Mouse (Mus musculus) layer of hippocampus, adult 11-12 months (tissue): ENCODE results near the gene Pitpnm3.
A peak's percentile ranks its signal among the peaks of the same experiment; 100 is the strongest.

Experiments
- DNase-seq: peaks from one replicate; pipeline ENCODE4 v3.0.0; 2022; ENCODE audit warnings: low spot score

Pitpnm3 gene

DNA sequence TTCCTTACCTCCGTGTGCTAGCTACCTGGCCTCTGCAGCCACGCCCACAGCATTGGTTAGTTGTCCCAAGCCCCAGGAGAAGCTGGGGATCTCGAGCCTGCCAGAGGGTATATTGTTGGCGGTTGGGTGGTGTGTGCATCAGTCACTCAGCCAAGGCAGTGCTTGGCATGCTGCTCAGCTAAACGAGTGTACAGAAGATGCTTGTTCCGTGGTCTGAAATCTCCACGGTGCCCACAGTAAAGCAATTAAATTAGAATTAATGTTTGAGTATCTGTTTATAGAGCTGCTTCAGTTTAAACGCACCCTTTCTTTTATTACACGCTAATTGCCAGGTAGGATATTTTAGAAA, 118.4 kb downstream of the Pitpnm3 start:
- DNase-seq = no peak

DNA sequence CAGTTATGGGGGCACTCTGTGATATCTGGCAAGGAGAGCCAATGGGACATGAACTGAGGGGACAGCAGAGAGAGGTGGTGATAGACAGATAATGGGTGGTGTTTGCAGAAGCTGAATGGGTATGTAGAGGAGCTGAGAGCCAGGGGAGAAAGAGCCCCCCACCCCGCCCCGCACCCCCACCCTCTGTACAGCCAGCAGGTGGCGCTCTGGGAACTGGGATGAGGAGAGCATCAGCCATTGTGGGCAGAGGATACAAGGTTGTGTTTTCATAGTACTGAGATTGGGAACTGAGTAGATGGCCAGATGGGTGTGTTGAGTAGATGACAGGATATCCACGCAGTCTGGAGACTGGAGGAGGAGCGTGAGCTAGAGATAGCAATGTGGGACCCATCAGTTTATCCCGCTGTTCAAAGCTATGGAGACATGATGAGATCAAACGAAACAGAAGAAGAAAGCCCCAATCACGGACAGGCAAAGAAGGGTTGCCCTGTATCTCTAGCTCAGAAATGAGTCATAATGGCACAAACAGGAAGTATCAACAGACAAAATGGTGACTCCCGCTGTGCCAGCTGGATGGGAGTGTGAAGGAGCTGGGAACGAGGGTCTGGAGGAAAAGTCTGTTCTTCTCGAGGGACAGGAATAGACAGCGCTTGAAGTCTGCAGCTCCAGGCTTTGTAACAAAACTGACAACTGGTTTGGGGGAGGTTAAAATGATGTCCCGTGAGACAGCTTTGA, 118.9 kb downstream of the Pitpnm3 start:
- no peak for DNase-seq

DNA sequence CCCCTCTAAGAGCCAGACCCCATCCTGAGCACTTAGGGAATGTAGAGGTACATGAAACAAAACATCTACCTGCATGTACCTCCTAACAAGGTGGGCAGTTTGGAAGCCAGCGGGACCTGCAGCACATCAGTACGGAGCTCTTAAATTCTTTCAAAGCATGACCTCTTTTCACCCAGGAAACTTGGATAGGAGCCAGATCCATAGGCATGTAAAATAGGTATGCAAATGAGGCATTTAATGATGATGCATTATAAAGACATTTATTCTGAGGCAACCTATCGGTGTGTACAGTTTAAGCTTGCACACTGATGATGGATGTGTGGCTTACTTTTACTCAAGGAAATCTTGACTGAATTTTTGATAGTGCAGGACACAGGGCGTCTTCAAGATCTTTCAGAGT, 120.9 kb downstream of the Pitpnm3 start:
- no peak for DNase-seq

DNA sequence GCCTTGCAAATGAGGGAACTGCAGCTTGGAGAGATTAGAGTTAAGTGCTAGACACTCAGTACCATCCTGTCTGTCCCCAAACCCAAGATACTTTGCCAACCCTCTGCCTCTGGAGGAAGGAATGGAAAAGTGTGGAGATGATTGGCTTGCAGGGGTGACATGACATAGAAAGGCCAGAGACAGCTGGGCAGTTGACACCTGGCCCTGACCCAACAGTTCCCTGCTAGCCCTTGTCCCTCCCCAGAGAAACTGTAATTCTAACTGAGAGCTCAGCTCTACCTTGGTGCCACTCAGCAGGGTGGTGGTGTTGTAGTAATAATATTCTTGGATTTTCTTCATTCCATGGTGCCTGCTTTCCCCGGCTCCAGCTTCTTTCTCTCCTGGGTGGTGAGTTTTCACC, 123.6 kb downstream of the Pitpnm3 start:
- no peak for DNase-seq

DNA sequence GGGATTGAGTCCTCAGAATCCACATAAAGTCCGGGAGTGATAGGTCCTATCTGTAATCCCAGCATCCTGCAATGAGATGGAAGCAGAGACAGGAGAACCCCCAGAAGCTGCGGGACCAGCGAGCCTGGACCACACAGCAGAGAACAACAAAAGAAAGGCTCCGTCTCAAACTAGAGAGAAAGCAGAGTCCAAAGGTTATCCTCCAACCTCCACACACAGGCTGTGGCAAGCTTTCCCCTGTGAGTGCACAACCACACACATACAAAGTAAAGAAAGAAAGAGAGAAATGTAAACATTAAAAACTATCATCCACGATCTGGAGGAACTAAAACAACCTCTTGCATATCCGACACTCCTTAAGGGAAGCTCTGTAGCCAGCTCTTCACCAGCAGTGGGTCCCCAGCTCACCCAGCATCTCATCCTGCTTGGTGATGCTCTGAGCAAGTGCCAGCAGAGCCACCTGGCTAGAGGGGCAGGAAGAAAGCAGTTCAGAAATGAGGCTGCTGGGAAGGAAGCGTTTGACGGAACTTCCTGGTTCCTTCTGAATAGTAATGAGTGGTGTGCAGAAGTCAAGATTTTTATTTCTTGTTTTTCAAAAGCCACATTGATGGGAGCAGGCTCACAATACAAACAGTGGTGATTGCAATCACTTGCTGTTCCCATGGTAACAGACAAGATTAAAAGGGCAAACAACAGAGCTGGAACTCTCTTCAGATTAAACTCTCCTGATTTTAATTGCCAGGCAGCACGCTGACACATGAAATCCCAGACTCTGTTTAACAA, 124.4 kb downstream of the Pitpnm3 start:
- DNase-seq = no peak

DNA sequence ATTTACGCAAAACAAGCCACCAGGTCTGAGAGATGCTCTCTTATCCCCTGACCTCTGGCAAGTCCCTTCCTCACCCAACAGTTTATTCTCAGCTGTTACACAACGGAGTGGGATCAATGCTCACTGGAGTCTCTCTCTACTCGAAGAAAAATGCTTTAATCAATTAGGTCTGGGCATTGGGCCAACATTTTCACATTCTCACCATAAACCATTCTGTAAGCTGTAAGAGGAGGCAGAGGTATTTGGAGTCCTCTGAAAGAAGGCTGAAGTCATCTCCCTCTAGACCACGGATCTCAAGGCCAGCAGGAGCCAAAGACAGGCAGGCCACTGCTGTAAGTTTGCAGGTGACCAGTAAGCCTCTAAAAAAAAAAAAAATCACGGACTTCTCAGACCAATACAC, 125.2 kb downstream of the Pitpnm3 start:
- DNase-seq = no peak

DNA sequence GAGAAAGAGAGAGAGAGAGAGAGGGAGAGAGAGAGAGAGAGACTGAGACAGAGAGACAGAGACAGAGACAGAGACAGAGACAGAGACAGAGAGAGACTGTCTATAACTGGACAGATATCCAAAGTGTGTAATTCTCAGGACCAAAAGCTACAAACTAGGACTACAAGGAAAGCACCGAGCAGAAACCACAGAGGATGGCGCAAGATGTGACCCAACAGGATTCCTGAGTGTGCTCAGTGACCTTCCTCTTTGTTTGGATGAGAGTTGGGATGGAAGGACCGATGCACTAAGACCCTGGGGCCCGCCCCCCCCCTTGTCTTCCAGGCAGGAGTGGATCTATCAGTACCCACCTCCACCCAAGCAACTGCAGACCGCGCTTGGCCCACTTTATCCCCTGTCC, 130.0 kb downstream of the Pitpnm3 start:
- DNase-seq = no peak

DNA sequence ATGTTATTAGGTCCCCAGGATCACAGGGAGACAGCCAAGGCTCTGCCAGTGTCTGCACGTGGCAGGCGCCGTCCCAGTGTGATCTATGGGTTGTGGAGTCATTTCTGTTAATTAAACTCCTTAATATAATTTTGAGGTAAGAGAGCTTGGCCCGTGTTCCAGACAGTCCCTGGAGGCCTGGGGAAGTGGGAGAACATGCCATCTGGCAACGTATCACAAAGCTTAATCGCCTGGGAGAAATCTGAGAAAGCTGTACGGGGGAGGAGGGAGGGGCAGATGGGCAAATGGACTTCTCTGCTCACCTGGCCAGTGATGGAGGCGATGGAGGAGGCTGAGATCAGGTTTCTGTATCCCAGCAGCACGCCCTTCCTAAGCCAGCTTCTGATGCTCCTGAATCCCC, 132.4 kb downstream of the Pitpnm3 start:
- peak; percentile 26 for DNase-seq

DNA sequence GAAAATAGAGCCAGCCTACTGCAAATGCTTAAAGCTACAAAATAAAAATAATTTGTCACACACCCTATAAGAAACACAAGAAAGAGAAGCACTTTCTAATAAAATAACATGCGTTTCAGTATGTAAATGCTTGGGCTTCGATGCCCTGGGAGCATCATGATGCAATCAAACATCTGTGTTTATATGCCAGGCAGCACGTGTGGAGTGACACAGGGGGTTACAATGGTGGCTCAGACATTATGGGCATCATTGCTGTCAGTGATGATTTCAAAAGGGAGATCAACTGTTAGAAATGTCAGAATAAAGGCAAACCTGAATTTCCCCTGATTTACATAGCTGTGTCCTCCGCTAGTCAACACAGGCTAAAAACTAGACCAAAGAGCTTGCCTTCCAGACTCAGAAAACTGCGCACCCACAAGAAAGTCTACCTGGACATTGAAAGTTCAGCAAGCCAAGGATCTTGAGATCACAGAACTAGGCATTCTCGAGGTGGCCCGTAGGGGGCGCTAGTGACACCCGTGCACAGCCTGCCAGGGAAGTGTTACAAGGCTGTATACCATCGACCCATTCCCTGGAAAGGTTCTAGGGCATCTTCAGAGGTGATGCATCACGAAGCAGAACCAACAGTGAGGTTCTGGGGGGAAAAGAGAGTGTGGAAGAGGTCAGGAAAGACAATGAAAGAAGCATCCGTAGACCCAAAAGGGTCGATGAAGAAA, 133.3 kb downstream of the Pitpnm3 start:
- no peak for DNase-seq

DNA sequence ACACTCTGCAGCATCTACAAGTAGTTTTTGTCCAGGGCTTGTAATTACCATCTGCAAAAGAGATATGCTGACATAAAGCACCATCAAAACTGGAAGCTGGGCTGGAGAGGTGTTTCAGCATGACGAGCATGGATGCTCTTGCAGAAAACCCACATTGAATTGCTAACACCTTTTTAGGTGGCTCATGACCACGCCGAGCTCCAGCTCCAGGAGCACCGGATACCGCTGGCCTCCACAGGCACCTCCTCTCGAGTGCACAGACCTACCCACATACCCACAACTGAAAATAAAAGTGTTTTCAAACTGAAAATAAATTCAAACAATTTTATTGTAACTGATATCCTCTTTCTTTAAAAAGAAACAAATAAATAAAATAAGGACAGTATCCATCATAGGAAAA, 135.4 kb downstream of the Pitpnm3 start:
- DNase-seq = no peak
